Mouse (Mus musculus) olfactory bulb, adult 2 months (tissue): ENCODE data around the gene Cs. TPM values are rescaled to one million over a fixed set of nuclear protein-coding genes. Genes with fewer than 3 reads are reported as not detected.
"Not testable (repeated sequence)": the region's sequence is repeated elsewhere in the genome, so short reads cannot be mapped to it uniquely, and the experiment has no call there.

Source experiments
- H3K27ac ChIP-seq: fragments of 200-500 bp; 2 replicates; pipeline ENCODE4 v1.5.1; 2012; ENCODE audit warnings: low read depth, low read length; ENCODE audit not compliant: insufficient read depth
- H3K4me1 ChIP-seq: fragments of 200-500 bp; 2 replicates; pipeline ENCODE4 v1.6.1; 2012; ENCODE audit warnings: low read length; ENCODE audit not compliant: control insufficient read depth, insufficient read depth
- H3K4me3 ChIP-seq: fragments of 200-500 bp; 2 replicates; pipeline ENCODE4 v1.5.1; 2012; ENCODE audit warnings: mild to moderate bottlenecking, low read depth, low read length, moderate library complexity; ENCODE audit not compliant: insufficient read depth
- CTCF ChIP-seq: fragments of 200-500 bp; IDR thresholded peaks from 2 replicates; pipeline ENCODE4 v1.5.1; 2012; ENCODE audit warnings: low read depth, mild to moderate bottlenecking, low read length, moderate library complexity; ENCODE audit not compliant: insufficient read depth
- POLR2A ChIP-seq: fragments of 200-500 bp; IDR thresholded peaks from 2 replicates; pipeline ENCODE4 v1.6.1; 2012; ENCODE audit warnings: mild to moderate bottlenecking, low read depth, low read length, moderate library complexity; ENCODE audit not compliant: insufficient read depth
- WGBS: fragments of 180-500 bp; shearing (Covaris S2); methylation state at CpG from one replicate; pipeline ENCODE4 v1.1.7; 2018; 5-methylcytosine and 5-hydroxymethylcytosine counted together
- polyA plus RNA-seq: library from polyadenylated mRNA; stranded (reverse); fragments of >200 nt; gene quantifications from 2 replicates; pipeline ENCODE4 v1.2.4, GENCODE M21; 2012; ENCODE audit warnings: low replicate concordance; ENCODE audit not compliant: missing spikeins, insufficient read depth, insufficient read length

Cs gene
- polyA plus RNA-seq, 1 experiment: not detected

GRCm38 (mm10) chr10:128323516-128323915, 14.0 kb upstream of the Cs start:
- peaks cover 15% of the 10 kb centered on the region for H3K4me1 ChIP-seq
- WGBS: 83% methylated on average over 8 of the region's 8 CpGs
- H3K27ac ChIP-seq: no peak overlapping the region
- TF ChIP-seq POLR2A: no peak
- TF ChIP-seq CTCF: no peak
- peak overlapping the region; percentile 77 for H3K4me3 ChIP-seq

GRCm38 (mm10) chr10:128326825-128327224, 10.7 kb upstream of the Cs start:
- 58% methylated on average over 8 of the region's 8 CpGs for WGBS
- H3K4me3 ChIP-seq: no peak overlapping the region
- H3K27ac ChIP-seq: no peak overlapping the region
- peaks cover 11% of the 10 kb centered on the region for H3K4me1 ChIP-seq
- no peak for TF ChIP-seq POLR2A

GRCm38 (mm10) chr10:128327610-128328009, 9.9 kb upstream of the Cs start:
- 78% methylated on average over 10 of the region's 10 CpGs for WGBS
- Histone ChIP-seq H3K4me3 (no peak overlapping the region), H3K27ac (no peak overlapping the region), H3K4me1 (peaks cover 11% of the 10 kb centered on the region)
- TF ChIP-seq POLR2A: no peak
- TF ChIP-seq CTCF: no peak

GRCm38 (mm10) chr10:128332358-128333249, 4.9 kb upstream of the Cs start:
- H3K4me3 ChIP-seq, H3K4me1 ChIP-seq, H3K27ac ChIP-seq: not testable (repeated sequence)
- 77% methylated on average over 6 of the region's 6 CpGs for WGBS

- TF ChIP-seq CTCF (no peak), POLR2A (no peak)
- Histone ChIP-seq H3K4me1 (0 out of 2 replicates have a peak, but pooled peaks cover 3% of the 10 kb centered on the region), H3K27ac (no peak overlapping the region; the same call in 1 of the 2 replicates), H3K4me3 (no peak overlapping the region)
- WGBS: 0% methylated on average over 4 of the region's 4 CpGs
These were observed 2.0 kb upstream of the Cs start for GRCm38 (mm10) chr10:128335582-128335981.

- H3K27ac ChIP-seq: no peak overlapping the region
- 94% methylated on average over 3 of the region's 3 CpGs for WGBS
- H3K4me3 ChIP-seq: no peak overlapping the region
- 0 out of 2 replicates have a peak, but pooled peaks cover 3% of the 10 kb centered on the region for H3K4me1 ChIP-seq
- no peak for TF ChIP-seq CTCF
- TF ChIP-seq POLR2A: no peak
These were observed 1.3 kb upstream of the Cs start for GRCm38 (mm10) chr10:128336195-128336594.

- Histone ChIP-seq H3K27ac (no peak overlapping the region), H3K4me3 (no peak overlapping the region), H3K4me1 (0 out of 2 replicates have a peak, but pooled peaks cover 3% of the 10 kb centered on the region)
- whole genome bisulfite sequencing: 74% methylated on average over 3 of the region's 3 CpGs
- TF ChIP-seq POLR2A: no peak
- no peak for TF ChIP-seq CTCF
These were observed 937 bp upstream of the Cs start for GRCm38 (mm10) chr10:128336597-128336996.

- WGBS: 8% methylated on average over 5 of the region's 5 CpGs
- Histone ChIP-seq H3K4me3 (peak overlapping the region; percentile 98), H3K4me1 (0 out of 2 replicates have a peak, but pooled peaks cover 4% of the 10 kb centered on the region), H3K27ac (peak overlapping the region; percentile 97)
- TF ChIP-seq POLR2A (no peak), CTCF (no peak)
These were observed 881 bp downstream of the Cs start for GRCm38 (mm10) chr10:128338415-128338814.

GRCm38 (mm10) chr10:128338948-128339347, 1.4 kb downstream of the Cs start:
- Histone ChIP-seq H3K27ac (no peak overlapping the region), H3K4me3 (no peak overlapping the region), H3K4me1 (0 out of 2 replicates have a peak, but pooled peaks cover 4% of the 10 kb centered on the region)
- TF ChIP-seq POLR2A (no peak), CTCF (no peak)
- WGBS: 11% methylated on average over 2 of the region's 2 CpGs
